Mouse (Mus musculus) spleen, adult 12 weeks (tissue): ENCODE measurements around the gene Gm6880.
"Not testable (repeated sequence)": the region's sequence is repeated elsewhere in the genome, so short reads cannot be mapped to it uniquely, and the experiment has no call there.

Source experiments
- DNase-seq: peaks from one replicate; pipeline ENCODE4 v3.0.0; 2022; ENCODE audit warnings: low spot score

Gm6880 gene

GRCm38 (mm10) chrX:74481349-74481885 is at the start of gene Gm6880:
Gene Gm6880, minus strand, starts transcription at chrX:74481399.
- DNase-seq, result not testable (repeated sequence)

GRCm38 (mm10) chrX:74517461-74517860 is 36.3 kb upstream of the Gm6880 start:
- not testable (repeated sequence) for DNase-seq

GRCm38 (mm10) chrX:74497131-74497530 is 15.9 kb upstream of the Gm6880 start:
- no peak for DNase-seq

- DNase-seq, result no peak
Observed at GRCm38 (mm10) chrX:74452773-74453172, 28.4 kb downstream of the Gm6880 start.

- no peak for DNase-seq
Observed at GRCm38 (mm10) chrX:74451157-74451912, 29.9 kb downstream of the Gm6880 start.
